Mouse (Mus musculus) cerebellum, adult 11 months (tissue): Measurements from ENCODE around the gene Plod2.
A peak's percentile ranks its signal among the peaks of the same experiment; 100 is the strongest.

Source experiments
- DNase-seq: peaks from one replicate; pipeline ENCODE4 v3.0.0; 2022

The Plod2 gene

GRCm38 (mm10) chr9:92541977-92542561 lies at the start of gene Plod2:
Gene Plod2, plus strand, starts transcription at chr9:92542223.
- DNase-seq: peak; percentile 26

- peak; percentile 56 for DNase-seq
Measured at GRCm38 (mm10) chr9:92499710-92500410, 42.2 kb upstream of the Plod2 start.

- no peak for DNase-seq
Measured at GRCm38 (mm10) chr9:92504256-92504655, 37.8 kb upstream of the Plod2 start.

GRCm38 (mm10) chr9:92504889-92505288 lies 37.1 kb upstream of the Plod2 start:
- DNase-seq: no peak

GRCm38 (mm10) chr9:92511696-92512095 lies 30.3 kb upstream of the Plod2 start:
- no peak for DNase-seq

GRCm38 (mm10) chr9:92517036-92517435 lies 25.0 kb upstream of the Plod2 start:
- DNase-seq: no peak

- no peak for DNase-seq
Measured at GRCm38 (mm10) chr9:92520751-92521150, 21.3 kb upstream of the Plod2 start.

- no peak for DNase-seq
Measured at GRCm38 (mm10) chr9:92524506-92524905, 17.5 kb upstream of the Plod2 start.

- DNase-seq: no peak
Measured at GRCm38 (mm10) chr9:92530055-92530454, 12.0 kb upstream of the Plod2 start.

GRCm38 (mm10) chr9:92537735-92538134 lies 4.3 kb upstream of the Plod2 start:
- DNase-seq: no peak

GRCm38 (mm10) chr9:92538216-92538615 lies 3.8 kb upstream of the Plod2 start:
- DNase-seq: no peak

GRCm38 (mm10) chr9:92542591-92543416 lies 781 bp downstream of the Plod2 start:
- no peak for DNase-seq

- DNase-seq: no peak
Measured at GRCm38 (mm10) chr9:92544146-92544545, 2.1 kb downstream of the Plod2 start.

GRCm38 (mm10) chr9:92545021-92545420 lies 3.0 kb downstream of the Plod2 start:
- DNase-seq: no peak

- no peak for DNase-seq
Measured at GRCm38 (mm10) chr9:92546446-92546845, 4.4 kb downstream of the Plod2 start.

- DNase-seq: no peak
Measured at GRCm38 (mm10) chr9:92547106-92547505, 5.1 kb downstream of the Plod2 start.

GRCm38 (mm10) chr9:92547821-92548220 lies 5.8 kb downstream of the Plod2 start:
- no peak for DNase-seq

- no peak for DNase-seq
Measured at GRCm38 (mm10) chr9:92548603-92549002, 6.6 kb downstream of the Plod2 start.

GRCm38 (mm10) chr9:92549811-92550490 lies 7.9 kb downstream of the Plod2 start:
- DNase-seq: peak; percentile 22

- no peak for DNase-seq
Measured at GRCm38 (mm10) chr9:92550981-92551380, 9.0 kb downstream of the Plod2 start.

- no peak for DNase-seq
Measured at GRCm38 (mm10) chr9:92551666-92552065, 9.6 kb downstream of the Plod2 start.

- DNase-seq: no peak
Measured at GRCm38 (mm10) chr9:92552691-92553090, 10.7 kb downstream of the Plod2 start.
